Mouse (Mus musculus) cerebellum, adult 2 months (tissue): Measurements from ENCODE around the gene Tenm2.

Experiments
- CTCF ChIP-seq: fragments of 200-500 bp; IDR thresholded peaks from 2 replicates; pipeline ENCODE4 v1.5.1; 2011; ENCODE audit warnings: low read depth, mild to moderate bottlenecking, control low read depth, low read length, moderate library complexity, borderline replicate concordance; ENCODE audit not compliant: insufficient read depth
- POLR2A ChIP-seq: fragments of 200-500 bp; IDR thresholded peaks from 2 replicates; pipeline ENCODE4 v1.6.1; 2011; ENCODE audit warnings: low read length, control low read depth, borderline replicate concordance; ENCODE audit not compliant: insufficient read depth

DNA sequence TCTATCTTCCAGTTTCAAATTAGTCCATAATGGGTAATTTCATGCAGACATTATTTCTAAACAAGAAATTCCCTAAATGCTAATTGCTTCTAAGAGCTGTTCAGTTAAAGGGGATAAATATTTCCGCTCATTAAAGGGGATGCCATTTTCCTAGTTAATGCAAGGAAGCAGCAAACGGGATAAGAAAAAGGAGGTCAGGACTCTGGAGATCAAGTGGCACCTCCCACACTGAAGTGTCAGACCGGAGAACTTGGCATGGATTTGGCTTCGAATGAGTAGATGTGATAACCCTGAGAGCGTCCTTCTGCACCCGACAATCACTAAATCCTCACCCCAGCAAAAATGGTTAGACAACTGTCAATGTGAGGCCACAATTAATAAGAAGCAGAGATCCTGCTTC lies 781.7 kb downstream of the Tenm2 start:
- TF ChIP-seq POLR2A (no peak), CTCF (no peak)
